Mouse (Mus musculus): ENCODE data around the gene Ivns1abp. TPM values are rescaled to one million over a fixed set of nuclear protein-coding genes. Genes with fewer than 3 reads are reported as not detected.
A peak's percentile ranks its signal among the peaks of the same experiment; 100 is the strongest.
"Not testable (repeated sequence)": the region's sequence is repeated elsewhere in the genome, so short reads cannot be mapped to it uniquely, and the experiment has no call there.

Ivns1abp gene
- total RNA-seq (2015; ENCODE audit: low replicate concordance) (54.1 and 68.8 TPM in 2 replicates), total RNA-seq (2017; ENCODE audit: low replicate concordance) (51.1 and 58.4 TPM in 2 replicates)

- ATAC-seq (replicated peaks; ENCODE audit: low FRiP score, poor library complexity, severe bottlenecking), result peak; percentile 87
Observed at GRCm38 (mm10) chr1:151344283-151345108, at the start of gene Ivns1abp. Gene Ivns1abp (plus strand): TSS chr1:151344477.

GRCm38 (mm10) chr1:151295486-151295885, 48.8 kb upstream of the Ivns1abp start:
- ATAC-seq (replicated peaks; ENCODE audit: low FRiP score, poor library complexity, severe bottlenecking), result no peak

GRCm38 (mm10) chr1:151296621-151297020, 47.7 kb upstream of the Ivns1abp start:
- no peak for ATAC-seq (replicated peaks; ENCODE audit: low FRiP score, poor library complexity, severe bottlenecking)

- ATAC-seq (replicated peaks; ENCODE audit: low FRiP score, poor library complexity, severe bottlenecking), result no peak
Observed at GRCm38 (mm10) chr1:151297025-151297424, 47.3 kb upstream of the Ivns1abp start.

- no peak for ATAC-seq (replicated peaks; ENCODE audit: low FRiP score, poor library complexity, severe bottlenecking)
Observed at GRCm38 (mm10) chr1:151297596-151297995, 46.7 kb upstream of the Ivns1abp start.

GRCm38 (mm10) chr1:151301456-151301855, 42.8 kb upstream of the Ivns1abp start:
- no peak for ATAC-seq (replicated peaks; ENCODE audit: low FRiP score, poor library complexity, severe bottlenecking)

- ATAC-seq (replicated peaks; ENCODE audit: low FRiP score, poor library complexity, severe bottlenecking), result no peak
Observed at GRCm38 (mm10) chr1:151301904-151302303, 42.4 kb upstream of the Ivns1abp start.

GRCm38 (mm10) chr1:151303265-151303664, 41.0 kb upstream of the Ivns1abp start:
- ATAC-seq (replicated peaks; ENCODE audit: low FRiP score, poor library complexity, severe bottlenecking), result no peak

- not testable (repeated sequence) for ATAC-seq (replicated peaks; ENCODE audit: low FRiP score, poor library complexity, severe bottlenecking)
Observed at GRCm38 (mm10) chr1:151305001-151305400, 39.3 kb upstream of the Ivns1abp start.

- ATAC-seq (replicated peaks; ENCODE audit: low FRiP score, poor library complexity, severe bottlenecking), result no peak
Observed at GRCm38 (mm10) chr1:151307059-151307458, 37.2 kb upstream of the Ivns1abp start.

GRCm38 (mm10) chr1:151307821-151308220, 36.5 kb upstream of the Ivns1abp start:
- no peak for ATAC-seq (replicated peaks; ENCODE audit: low FRiP score, poor library complexity, severe bottlenecking)

GRCm38 (mm10) chr1:151308508-151308907, 35.8 kb upstream of the Ivns1abp start:
- ATAC-seq (replicated peaks; ENCODE audit: low FRiP score, poor library complexity, severe bottlenecking), result no peak

GRCm38 (mm10) chr1:151310511-151310910, 33.8 kb upstream of the Ivns1abp start:
- no peak for ATAC-seq (replicated peaks; ENCODE audit: low FRiP score, poor library complexity, severe bottlenecking)

- ATAC-seq (replicated peaks; ENCODE audit: low FRiP score, poor library complexity, severe bottlenecking), result no peak
Observed at GRCm38 (mm10) chr1:151311379-151311778, 32.9 kb upstream of the Ivns1abp start.

- ATAC-seq (replicated peaks; ENCODE audit: low FRiP score, poor library complexity, severe bottlenecking), result no peak
Observed at GRCm38 (mm10) chr1:151319267-151319666, 25.0 kb upstream of the Ivns1abp start.

GRCm38 (mm10) chr1:151320408-151320807, 23.9 kb upstream of the Ivns1abp start:
- no peak for ATAC-seq (replicated peaks; ENCODE audit: low FRiP score, poor library complexity, severe bottlenecking)

GRCm38 (mm10) chr1:151325328-151325727, 18.9 kb upstream of the Ivns1abp start:
- ATAC-seq (replicated peaks; ENCODE audit: low FRiP score, poor library complexity, severe bottlenecking), result no peak

- ATAC-seq (replicated peaks; ENCODE audit: low FRiP score, poor library complexity, severe bottlenecking), result no peak
Observed at GRCm38 (mm10) chr1:151328341-151329097, 15.8 kb upstream of the Ivns1abp start.

- no peak for ATAC-seq (replicated peaks; ENCODE audit: low FRiP score, poor library complexity, severe bottlenecking)
Observed at GRCm38 (mm10) chr1:151329601-151330000, 14.7 kb upstream of the Ivns1abp start.

GRCm38 (mm10) chr1:151332819-151333218, 11.5 kb upstream of the Ivns1abp start:
- no peak for ATAC-seq (replicated peaks; ENCODE audit: low FRiP score, poor library complexity, severe bottlenecking)

GRCm38 (mm10) chr1:151338234-151338633, 6.0 kb upstream of the Ivns1abp start:
- ATAC-seq (replicated peaks; ENCODE audit: low FRiP score, poor library complexity, severe bottlenecking), result no peak
